Mouse (Mus musculus) MEL-GATA-1-ER (cell line): ENCODE results near the gene Dhx9.
"Not testable (repeated sequence)": the region's sequence is repeated elsewhere in the genome, so short reads cannot be mapped to it uniquely, and the experiment has no call there.

Experiments used
- DNase-seq: peaks from one replicate; pipeline ENCODE4 v3.0.0-alpha.2; 2012; ENCODE audit warnings: low read depth; ENCODE audit errors: extremely low read depth

Dhx9 gene

GRCm38 (mm10) chr1:153487500-153487879 lies at the start of gene Dhx9:
Gene Dhx9, minus strand, starts transcription at chr1:153487660.
- DNase-seq: peak; percentile 77

GRCm38 (mm10) chr1:153535611-153536010 lies 48.2 kb upstream of the Dhx9 start:
- DNase-seq: no peak

- DNase-seq: not testable (repeated sequence)
Measured at GRCm38 (mm10) chr1:153532896-153533295, 45.4 kb upstream of the Dhx9 start.

- peak; percentile 50 for DNase-seq
Measured at GRCm38 (mm10) chr1:153532234-153532841, 44.9 kb upstream of the Dhx9 start.

- DNase-seq: no peak
Measured at GRCm38 (mm10) chr1:153531677-153532233, 44.3 kb upstream of the Dhx9 start.

- DNase-seq: no peak
Measured at GRCm38 (mm10) chr1:153522116-153522515, 34.7 kb upstream of the Dhx9 start.

- no peak for DNase-seq
Measured at GRCm38 (mm10) chr1:153515368-153515767, 27.9 kb upstream of the Dhx9 start.

GRCm38 (mm10) chr1:153510330-153511009 lies 23.0 kb upstream of the Dhx9 start:
- DNase-seq: no peak

GRCm38 (mm10) chr1:153509569-153509968 lies 22.1 kb upstream of the Dhx9 start:
- DNase-seq: not testable (repeated sequence)

- no peak for DNase-seq
Measured at GRCm38 (mm10) chr1:153509012-153509411, 21.6 kb upstream of the Dhx9 start.

GRCm38 (mm10) chr1:153506266-153506665 lies 18.8 kb upstream of the Dhx9 start:
- no peak for DNase-seq

GRCm38 (mm10) chr1:153501644-153502321 lies 14.3 kb upstream of the Dhx9 start:
- no peak for DNase-seq

GRCm38 (mm10) chr1:153500030-153500429 lies 12.6 kb upstream of the Dhx9 start:
- no peak for DNase-seq

GRCm38 (mm10) chr1:153496030-153496429 lies 8.6 kb upstream of the Dhx9 start:
- DNase-seq: no peak

GRCm38 (mm10) chr1:153493931-153494330 lies 6.5 kb upstream of the Dhx9 start:
- DNase-seq: no peak

GRCm38 (mm10) chr1:153493338-153493737 lies 5.9 kb upstream of the Dhx9 start:
- no peak for DNase-seq

GRCm38 (mm10) chr1:153491822-153492221 lies 4.4 kb upstream of the Dhx9 start:
- no peak for DNase-seq

- DNase-seq: no peak
Measured at GRCm38 (mm10) chr1:153491345-153491744, 3.9 kb upstream of the Dhx9 start.

GRCm38 (mm10) chr1:153489963-153490362 lies 2.5 kb upstream of the Dhx9 start:
- DNase-seq: no peak

GRCm38 (mm10) chr1:153489540-153489939 lies 2.1 kb upstream of the Dhx9 start:
- no peak for DNase-seq

GRCm38 (mm10) chr1:153489132-153489531 lies 1.7 kb upstream of the Dhx9 start:
- no peak for DNase-seq
